Mouse (Mus musculus) thymus, postnatal 36 days (tissue): ENCODE data around the gene Klra17.
"Not testable (repeated sequence)": the region's sequence is repeated elsewhere in the genome, so short reads cannot be mapped to it uniquely, and the experiment has no call there.

Experiments
- DNase-seq, 2 experiments: peaks; one replicate each; pipeline ENCODE4 v3.0.0; 2022; ENCODE audit warnings: mixed read lengths in 2 of 2

The Klra17 gene

GRCm38 (mm10) chr6:129876549-129876948 is at the start of gene Klra17:
TSS of gene Klra17 (minus strand) at chr6:129876672.
- no peak for DNase-seq

GRCm38 (mm10) chr6:129917476-129917946 is 41.0 kb upstream of the Klra17 start, which contains the start of gene Klra5:
TSS of gene Klra5 (minus strand) at chr6:129917650.
- DNase-seq: not testable (repeated sequence)

GRCm38 (mm10) chr6:129916996-129917395 is 40.5 kb upstream of the Klra17 start:
- no peak for DNase-seq

- no peak for DNase-seq
Measured at GRCm38 (mm10) chr6:129882525-129882924, 6.1 kb upstream of the Klra17 start.

GRCm38 (mm10) chr6:129862349-129862748 is 14.1 kb downstream of the Klra17 start, which contains the start of gene Gm17631:
TSS of gene Gm17631 (plus strand) at chr6:129862649.
- not testable (repeated sequence) for DNase-seq

GRCm38 (mm10) chr6:129825559-129825958 is 50.9 kb downstream of the Klra17 start:
- no peak for DNase-seq

- DNase-seq: no peak
Measured at GRCm38 (mm10) chr6:129824004-129824403, 52.5 kb downstream of the Klra17 start.

- no peak for DNase-seq
Measured at GRCm38 (mm10) chr6:129817731-129818130, 58.7 kb downstream of the Klra17 start.

- not testable (repeated sequence) for DNase-seq
Measured at GRCm38 (mm10) chr6:129784170-129784569, 92.3 kb downstream of the Klra17 start, which contains the start of gene Gm156. TSS of gene Gm156 (minus strand) at chr6:129784270.
